Mouse (Mus musculus) ES-E14 (cell line): Measurements from ENCODE around the gene Arrb1. TPM values are rescaled to one million over a fixed set of nuclear protein-coding genes. Genes with fewer than 3 reads are reported as not detected.

Experiments used
- DNase-seq: peaks from one replicate; pipeline ENCODE4 v3.0.0-alpha.2; 2013; ENCODE audit warnings: low read depth, low spot score
- H3K27ac ChIP-seq: 2 replicates; pipeline ENCODE4 v1.5.1; 2012; ENCODE audit warnings: low read depth, mild to moderate bottlenecking, low read length, moderate library complexity, mixed read lengths; ENCODE audit not compliant: poor library complexity, insufficient read depth, severe bottlenecking
- H3K36me3 ChIP-seq: 2 replicates; pipeline ENCODE4 v1.6.1; 2012; ENCODE audit warnings: mild to moderate bottlenecking, low read length, moderate library complexity, mixed read lengths; ENCODE audit not compliant: control insufficient read depth, poor library complexity, insufficient read depth, severe bottlenecking
- H3K4me1 ChIP-seq, 2 experiments: fragments of 150-350 bp in 1 of 2; sonication (generic) in 1 of 2; 2 replicates each; pipeline ENCODE4 v1.6.1; 2012; ENCODE audit warnings: low read length in 2 of 2, mild to moderate bottlenecking in 1 of 2, mixed read lengths in 1 of 2; ENCODE audit not compliant: control insufficient read depth in 2 of 2, insufficient read depth in 2 of 2, poor library complexity in 1 of 2
- H3K4me3 ChIP-seq, 2 experiments: fragments of 150-350 bp in 1 of 2; sonication (generic) in 1 of 2; 2 replicates each; pipeline ENCODE4 v1.5.1; 2012; ENCODE audit warnings: low read length in 2 of 2, low read depth in 1 of 2, mild to moderate bottlenecking in 1 of 2, mixed read lengths in 1 of 2; ENCODE audit not compliant: insufficient read depth in 1 of 2, poor library complexity in 1 of 2, severe bottlenecking in 1 of 2
- H3K9ac ChIP-seq: 2 replicates; pipeline ENCODE4 v1.6.1; 2012; ENCODE audit warnings: low read depth, mild to moderate bottlenecking, low read length, mixed read lengths; ENCODE audit not compliant: poor library complexity, insufficient read depth, severe bottlenecking
- H3K9me3 ChIP-seq: fragments of 150-350 bp; sonication (generic); 2 replicates; pipeline ENCODE4 v1.6.1; 2012; ENCODE audit warnings: low read depth, mild to moderate bottlenecking, low read length; ENCODE audit not compliant: control insufficient read depth, insufficient read depth
- CHD2 ChIP-seq: IDR thresholded peaks from 2 replicates; pipeline ENCODE4 v1.6.1; 2014; ENCODE audit warnings: mild to moderate bottlenecking, low read depth, low read length, inconsistent platforms
- HCFC1 ChIP-seq: IDR thresholded peaks from 2 replicates; pipeline ENCODE4 v1.6.1; 2012; ENCODE audit warnings: low read length, inconsistent platforms, borderline replicate concordance; ENCODE audit not compliant: insufficient read depth
- MAFK ChIP-seq: IDR thresholded peaks from 2 replicates; pipeline ENCODE4 v1.6.1; 2014; ENCODE audit warnings: mild to moderate bottlenecking, low read depth, low read length, inconsistent platforms; ENCODE audit not compliant: insufficient read depth
- ZC3H11A ChIP-seq: IDR thresholded peaks from 2 replicates; pipeline ENCODE4 v1.6.1; 2012; ENCODE audit warnings: low read depth, mild to moderate bottlenecking, inconsistent platforms, low read length, borderline replicate concordance
- ZNF384 ChIP-seq: IDR thresholded peaks from 2 replicates; pipeline ENCODE4 v1.6.1; 2012; ENCODE audit warnings: low read depth, low read length, inconsistent platforms
- in situ Hi-C, 2 experiments: fragments of 600-800 bp; cut with MboI; formaldehyde crosslinking; loops; one replicate each; pipeline ENCODE4 v1.15.1; 2025; ENCODE audit warnings: low sequenced_read_pairs in 2 of 2, inconsistent platforms in 1 of 2; ENCODE audit not compliant: unreplicated experiment in 2 of 2
- total RNA-seq: library from RNA; depleted of rRNA; stranded (reverse); fragments of 300-350 nt; gene quantifications from 2 replicates; pipeline ENCODE4 v1.2.3, GENCODE M21; 2012

Gene Arrb1
- total RNA-seq, 1 experiment = 10.7 TPM

DNA sequence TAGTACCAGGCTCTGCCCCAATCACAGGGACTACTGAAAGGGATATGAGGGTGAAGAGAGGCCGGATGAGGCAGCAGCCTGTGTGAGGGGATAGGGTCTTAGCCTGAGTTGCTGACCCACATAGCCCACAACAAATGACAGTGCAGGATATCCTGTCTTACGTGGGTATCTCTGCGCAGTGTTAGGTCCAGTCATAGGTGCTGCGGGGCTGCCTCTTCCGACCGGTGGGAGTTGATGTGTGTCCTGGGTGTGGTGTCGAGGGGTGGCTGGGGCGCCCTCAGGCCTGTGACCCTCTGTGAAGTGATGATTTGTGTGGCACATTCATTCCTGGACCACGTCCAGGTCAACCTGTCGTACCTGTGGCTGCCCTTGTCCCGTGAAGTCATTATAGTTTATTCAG, 71.0 kb downstream of the Arrb1 start:
- Histone ChIP-seq H3K4me1 (no peaks in the 10 kb centered on the region), H3K36me3 (no peaks in the 10 kb centered on the region), H3K4me3 (no peak overlapping the region), H3K9me3 (no peaks in the 10 kb centered on the region), H3K27ac (no peak overlapping the region), H3K9ac (no peak overlapping the region)
- TF ChIP-seq HCFC1 (no peak), ZC3H11A (no peak), MAFK (no peak), CHD2 (no peak), ZNF384 (no peak)
- DNase-seq = no peak
- in situ Hi-C loops = no loop called here

DNA sequence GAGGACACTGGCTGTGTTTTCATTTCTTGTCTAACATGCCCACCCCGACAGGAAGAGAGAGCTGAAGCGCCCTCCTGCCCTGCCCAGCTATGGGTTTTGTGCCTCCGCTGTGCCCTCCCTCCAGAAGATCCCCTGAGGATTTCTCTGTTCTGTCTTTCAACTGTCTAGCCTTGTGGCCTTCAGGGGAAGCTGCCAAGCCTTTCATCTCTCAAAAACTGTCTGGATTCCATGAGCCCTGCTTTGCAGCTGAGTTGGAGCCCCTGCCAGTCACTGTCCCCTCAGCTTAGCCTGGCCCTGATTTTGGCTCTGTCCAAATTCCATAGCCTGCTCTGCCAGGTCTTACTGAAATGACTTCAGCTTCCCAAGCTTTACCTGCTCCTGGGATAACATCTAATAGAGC, 71.5 kb downstream of the Arrb1 start:
- no peak overlapping the region for H3K9ac ChIP-seq
- H3K9me3 ChIP-seq = no peaks in the 10 kb centered on the region
- DNase-seq = no peak
- no peaks in the 10 kb centered on the region for H3K36me3 ChIP-seq
- no peak overlapping the region for H3K4me3 ChIP-seq
- no peak overlapping the region for H3K27ac ChIP-seq
- TF ChIP-seq ZNF384 = no peak
- TF ChIP-seq HCFC1 = no peak
- TF ChIP-seq CHD2 = no peak
- no peak for TF ChIP-seq MAFK
- TF ChIP-seq ZC3H11A = no peak
- H3K4me1 ChIP-seq = no peaks in the 10 kb centered on the region
- in situ Hi-C loops = no loop called here

DNA sequence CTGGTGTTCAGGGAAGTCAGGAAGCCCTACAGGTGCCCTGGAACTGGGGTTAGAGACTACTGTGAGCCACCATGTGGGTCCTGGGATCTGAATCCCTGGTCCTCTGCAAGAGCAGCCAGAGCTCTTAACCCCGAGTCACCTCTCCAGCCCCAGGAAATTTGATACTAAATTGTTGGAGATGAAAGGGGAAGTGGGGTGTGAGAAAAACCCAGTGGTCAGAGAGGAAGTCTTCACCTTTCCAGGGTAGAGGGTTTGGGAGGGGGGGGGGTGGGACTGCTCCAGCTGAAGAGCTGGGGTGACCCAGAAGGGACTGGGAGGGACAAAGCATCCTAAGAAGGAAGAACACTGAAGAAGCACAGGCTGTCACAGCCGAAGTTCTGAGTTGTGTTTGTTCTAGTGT, 72.4 kb downstream of the Arrb1 start:
- no peak overlapping the region for H3K9ac ChIP-seq
- no peak for TF ChIP-seq HCFC1
- no peaks in the 10 kb centered on the region for H3K9me3 ChIP-seq
- no peaks in the 10 kb centered on the region for H3K36me3 ChIP-seq
- no peak overlapping the region for H3K4me3 ChIP-seq
- in situ Hi-C loops = no loop called here
- H3K27ac ChIP-seq = no peak overlapping the region
- no peaks in the 10 kb centered on the region for H3K4me1 ChIP-seq
- DNase-seq = no peak

DNA sequence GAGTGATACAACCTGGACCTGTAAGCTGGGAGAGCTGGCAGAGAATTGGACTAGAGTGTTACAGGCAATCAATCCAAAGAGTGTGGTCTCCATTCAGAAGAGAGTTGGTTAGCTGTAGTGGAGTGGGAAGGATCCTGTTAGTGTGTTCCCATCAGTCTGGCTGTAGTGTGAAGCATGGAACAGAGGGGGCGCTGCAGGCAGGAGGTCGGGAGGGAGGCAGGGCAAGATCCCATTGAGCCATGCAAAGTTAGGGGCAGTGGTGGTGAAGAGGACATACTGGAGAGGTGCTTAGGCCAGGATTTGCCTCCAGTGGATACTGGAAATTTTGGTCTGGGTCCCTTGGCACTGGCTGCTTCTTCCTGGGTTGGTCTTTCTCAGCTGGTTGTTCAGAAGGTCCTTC, 83.0 kb downstream of the Arrb1 start:
- Histone ChIP-seq H3K4me3 (no peak overlapping the region), H3K36me3 (no peaks in the 10 kb centered on the region), H3K4me1 (no peaks in the 10 kb centered on the region), H3K9ac (no peak overlapping the region), H3K27ac (no peak overlapping the region), H3K9me3 (no peaks in the 10 kb centered on the region)
- no peak for DNase-seq
- no peak for TF ChIP-seq ZC3H11A
- TF ChIP-seq HCFC1 = no peak
- no peak for TF ChIP-seq MAFK
- TF ChIP-seq ZNF384 = no peak
- no peak for TF ChIP-seq CHD2
- in situ Hi-C loops = loop anchor here in 1 of 2 experiments (10.0 kb wide), 1 partner anchor 177 kb away; no protein-coding TSS in a partner anchor

DNA sequence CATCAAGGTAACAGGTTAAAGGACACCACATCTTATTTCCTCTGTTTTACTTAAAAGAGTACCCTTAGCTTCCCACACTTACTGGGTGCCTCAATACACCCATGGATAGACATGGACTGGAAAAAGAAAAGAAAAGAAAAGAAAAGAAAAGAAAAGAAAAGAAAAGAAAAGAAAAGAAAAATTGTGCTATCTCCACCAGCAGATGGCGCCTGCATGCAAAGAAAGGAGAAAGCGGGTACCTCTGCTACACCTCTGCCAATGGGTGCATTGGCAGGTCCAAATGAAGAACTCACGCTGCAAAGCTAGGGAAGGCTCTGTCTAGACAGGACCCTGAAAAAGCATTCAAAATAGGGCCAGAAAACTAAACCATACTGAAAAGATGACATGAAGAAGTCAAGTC, 83.6 kb downstream of the Arrb1 start:
- in situ Hi-C loops = loop anchor here in 1 of 2 experiments (10.0 kb wide), 1 partner anchor 176 kb away; no protein-coding TSS in a partner anchor
- Histone ChIP-seq H3K27ac (no peak overlapping the region), H3K4me3 (no peak overlapping the region), H3K36me3 (no peaks in the 10 kb centered on the region), H3K9me3 (no peaks in the 10 kb centered on the region), H3K4me1 (no peaks in the 10 kb centered on the region), H3K9ac (no peak overlapping the region)
- TF ChIP-seq CHD2 = no peak
- 0 out of 2 replicates have a peak, but pooled peaks have one; percentile 25 for TF ChIP-seq ZC3H11A
- peak; percentile 80 for TF ChIP-seq ZNF384
- TF ChIP-seq MAFK = no peak
- TF ChIP-seq HCFC1 = no peak
- DNase-seq = no peak
